Mouse (Mus musculus) neural tube, embryonic 13.5 days (tissue): ENCODE measurements around the gene Gm20388. TPM values are rescaled to one million over a fixed set of nuclear protein-coding genes. Genes with fewer than 3 reads are reported as not detected.

Source experiments
- ATAC-seq: fragments of 200-750 bp; cut with Nextera tagmentation; 2 replicates; pipeline ENCODE4 v1.8.0; 2017; ENCODE audit warnings: low read depth, mild to moderate bottlenecking, moderate TSS enrichment, moderate library complexity
- H3K27ac ChIP-seq: fragments of 300-500 bp; sonication (generic); replicated peaks from 2 replicates; pipeline ENCODE4 v1.5.1; 2015; ENCODE audit warnings: moderate library complexity, mild to moderate bottlenecking, inconsistent platforms
- H3K27me3 ChIP-seq: fragments of 300-500 bp; sonication (generic); 2 replicates; pipeline ENCODE4 v1.6.1; 2015; ENCODE audit warnings: mild to moderate bottlenecking, inconsistent platforms
- H3K36me3 ChIP-seq: fragments of 300-500 bp; sonication (generic); 2 replicates; pipeline ENCODE4 v1.6.1; 2015; ENCODE audit warnings: mild to moderate bottlenecking, inconsistent platforms
- H3K4me1 ChIP-seq: fragments of 300-500 bp; sonication (generic); replicated peaks from 2 replicates; pipeline ENCODE4 v1.6.1; 2015; ENCODE audit warnings: inconsistent platforms
- H3K4me2 ChIP-seq: fragments of 300-500 bp; sonication (generic); 2 replicates; pipeline ENCODE4 v1.6.1; 2015; ENCODE audit warnings: inconsistent platforms, mild to moderate bottlenecking, moderate library complexity
- H3K4me3 ChIP-seq: fragments of 300-500 bp; sonication (generic); 2 replicates; pipeline ENCODE4 v1.5.1; 2015; ENCODE audit warnings: mild to moderate bottlenecking, inconsistent platforms
- H3K9ac ChIP-seq: fragments of 300-500 bp; sonication (generic); 2 replicates; pipeline ENCODE4 v1.6.1; 2015; ENCODE audit warnings: moderate library complexity, mild to moderate bottlenecking, inconsistent platforms
- H3K9me3 ChIP-seq: fragments of 300-500 bp; sonication (generic); 2 replicates; pipeline ENCODE4 v1.6.1; 2016; ENCODE audit warnings: inconsistent platforms
- WGBS: fragments of 180-500 bp; shearing (Covaris S2); methylation state at CpG from one replicate; pipeline ENCODE4 v1.1.7; 2015; 5-methylcytosine and 5-hydroxymethylcytosine counted together
- polyA plus RNA-seq: library from polyadenylated mRNA; unstranded; fragments of >200 nt; fragmentation: Nextera tagmentation; extraction: Ambion mirVana; gene quantifications from 2 replicates; pipeline ENCODE4 v1.2.1, GENCODE M21; 2015

Gene Gm20388
- polyA plus RNA-seq, 1 experiment from 2014 or later = 0.27 TPM

- whole genome bisulfite sequencing = 81% methylated on average over 6 of the region's 6 CpGs
- Histone ChIP-seq H3K36me3 (peaks cover 7% of the 10 kb centered on the region; the same call in 1 of the 2 replicates), H3K4me3 (no peak overlapping the region), H3K9ac (no peak overlapping the region), H3K4me2 (no peak overlapping the region), H3K27ac (no peak overlapping the region), H3K4me1 (peaks cover 46% of the 10 kb centered on the region), H3K27me3 (no peaks in the 10 kb centered on the region), H3K9me3 (no peaks in the 10 kb centered on the region)
- ATAC-seq = no peak
Observed at GRCm38 (mm10) chr8:120664566-120664965, 753.9 kb downstream of the Gm20388 start.

DNA sequence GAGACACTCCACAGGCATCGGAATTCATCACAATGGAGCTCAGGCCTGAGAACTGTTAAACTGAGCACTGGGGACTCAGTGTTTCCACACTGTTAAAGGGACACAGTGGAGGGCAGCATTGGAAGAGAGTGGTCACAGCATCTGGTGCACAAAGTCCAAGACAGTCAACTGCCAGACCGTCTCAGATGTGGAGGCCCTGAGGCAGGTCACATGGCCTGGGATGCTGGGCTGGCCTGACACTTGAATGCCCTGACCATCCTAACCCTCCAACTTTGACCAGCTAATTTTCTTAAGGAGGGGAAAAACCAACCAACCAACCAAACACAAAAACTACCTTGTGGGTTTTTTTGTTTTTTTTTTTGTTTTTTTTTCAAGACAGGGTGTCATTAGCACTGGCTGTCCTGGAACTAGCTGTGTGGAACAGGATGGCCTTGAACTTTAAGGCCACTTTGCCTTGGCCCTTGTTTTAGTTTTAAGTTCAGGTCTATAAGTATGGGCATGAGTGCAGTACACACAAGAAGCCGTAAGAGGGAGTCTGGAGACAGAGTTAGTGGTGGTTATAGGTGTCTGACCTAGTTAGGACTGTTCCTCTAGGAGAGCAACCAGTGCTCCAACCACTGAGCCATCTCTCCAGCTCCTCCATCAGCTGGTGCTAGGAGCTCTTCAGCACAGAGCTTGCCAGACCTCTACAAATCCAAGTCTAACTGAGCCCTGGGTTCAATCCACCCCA lies 755.2 kb downstream of the Gm20388 start:
- H3K4me3 ChIP-seq = peak overlapping the region; percentile 95; the same call in 1 of the 2 replicates
- peak overlapping the region; percentile 88; the same call in 1 of the 2 replicates for H3K9ac ChIP-seq
- H3K4me1 ChIP-seq = peaks cover 59% of the 10 kb centered on the region
- H3K9me3 ChIP-seq = no peaks in the 10 kb centered on the region
- peak overlapping the region; percentile 93 for H3K4me2 ChIP-seq
- no peaks in the 10 kb centered on the region for H3K27me3 ChIP-seq
- 77% methylated on average over 3 of the region's 3 CpGs for WGBS
- 0 out of 2 replicates have a peak overlapping the region, but pooled peaks have one; percentile 13 for H3K27ac ChIP-seq
- peaks cover 13% of the 10 kb centered on the region for H3K36me3 ChIP-seq
- ATAC-seq = no peak

- Histone ChIP-seq H3K4me3 (peak overlapping the region; percentile 95), H3K9me3 (no peaks in the 10 kb centered on the region), H3K4me2 (peak overlapping the region; percentile 93), H3K4me1 (peaks cover 69% of the 10 kb centered on the region), H3K36me3 (peaks cover 23% of the 10 kb centered on the region), H3K27me3 (no peaks in the 10 kb centered on the region), H3K27ac (0 out of 2 replicates have a peak overlapping the region, but pooled peaks have one; percentile 89), H3K9ac (peak overlapping the region; percentile 88)
- no peak for ATAC-seq
- 2% methylated on average over 17 of the region's 17 CpGs for WGBS
Observed at GRCm38 (mm10) chr8:120666807-120667470, 756.3 kb downstream of the Gm20388 start.

- Histone ChIP-seq H3K27ac (peak within 1 kb of the TSS; percentile 89), H3K9me3 (no peaks in the 10 kb centered on the region), H3K4me1 (peaks cover 69% of the 10 kb centered on the region), H3K9ac (peak within 1 kb of the TSS; percentile 88), H3K27me3 (no peaks in the 10 kb centered on the region), H3K36me3 (peaks cover 31% of the 10 kb centered on the region), H3K4me2 (peak within 1 kb of the TSS; percentile 93), H3K4me3 (peak within 1 kb of the TSS; percentile 95)
- ATAC-seq = peak; percentile 91
- WGBS = under 1% methylated on average over 105 of the region's 105 CpGs
Observed at GRCm38 (mm10) chr8:120667561-120668373, 757.1 kb downstream of the Gm20388 start, which contains the start of the genes Gm27021 and Cox4i1. Gene Gm27021, minus strand, starts transcription at chr8:120668079. Gene Cox4i1, plus strand, starts transcription at chr8:120668222.

GRCm38 (mm10) chr8:120668374-120668905 lies 757.8 kb downstream of the Gm20388 start, which contains the start of gene Emc8:
Gene Emc8, minus strand, starts transcription at chr8:120668573.
- Histone ChIP-seq H3K4me1 (peaks cover 69% of the 10 kb centered on the region), H3K4me2 (peak within 1 kb of the TSS; percentile 93), H3K36me3 (peaks cover 38% of the 10 kb centered on the region), H3K27me3 (no peaks in the 10 kb centered on the region), H3K27ac (peak within 1 kb of the TSS; percentile 89), H3K9me3 (no peaks in the 10 kb centered on the region), H3K4me3 (peak within 1 kb of the TSS; percentile 95), H3K9ac (peak within 1 kb of the TSS; percentile 88)
- WGBS = 1% methylated on average over 40 of the region's 51 CpGs
- peak; percentile 3; the same call in 1 of the 2 replicates for ATAC-seq

DNA sequence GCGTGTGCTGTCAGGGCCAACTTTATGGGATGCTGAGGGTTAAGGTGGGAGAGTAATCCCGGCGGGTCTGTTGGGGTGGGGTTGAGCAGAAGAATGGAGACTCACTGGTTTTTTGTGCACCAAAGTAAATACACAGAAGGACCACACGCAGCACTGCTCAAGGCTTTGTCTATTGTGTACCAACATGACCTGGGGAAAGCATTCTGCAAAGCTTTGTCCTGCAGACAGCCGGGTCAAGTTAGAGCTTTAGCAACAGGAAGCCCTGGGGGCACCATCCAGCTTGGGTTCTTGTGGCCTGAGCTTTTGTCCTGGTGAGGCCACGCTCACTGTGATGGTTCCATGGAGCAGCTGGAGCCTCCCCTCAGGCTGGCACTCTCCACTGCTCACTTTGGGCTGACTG lies 761.1 kb downstream of the Gm20388 start:
- WGBS = 44% methylated on average over 6 of the region's 6 CpGs
- Histone ChIP-seq H3K27ac (no peak overlapping the region), H3K9me3 (no peaks in the 10 kb centered on the region), H3K9ac (no peak overlapping the region), H3K36me3 (peaks cover 46% of the 10 kb centered on the region), H3K4me1 (peaks cover 38% of the 10 kb centered on the region), H3K27me3 (no peaks in the 10 kb centered on the region), H3K4me2 (no peak overlapping the region), H3K4me3 (no peak overlapping the region)
- no peak for ATAC-seq

DNA sequence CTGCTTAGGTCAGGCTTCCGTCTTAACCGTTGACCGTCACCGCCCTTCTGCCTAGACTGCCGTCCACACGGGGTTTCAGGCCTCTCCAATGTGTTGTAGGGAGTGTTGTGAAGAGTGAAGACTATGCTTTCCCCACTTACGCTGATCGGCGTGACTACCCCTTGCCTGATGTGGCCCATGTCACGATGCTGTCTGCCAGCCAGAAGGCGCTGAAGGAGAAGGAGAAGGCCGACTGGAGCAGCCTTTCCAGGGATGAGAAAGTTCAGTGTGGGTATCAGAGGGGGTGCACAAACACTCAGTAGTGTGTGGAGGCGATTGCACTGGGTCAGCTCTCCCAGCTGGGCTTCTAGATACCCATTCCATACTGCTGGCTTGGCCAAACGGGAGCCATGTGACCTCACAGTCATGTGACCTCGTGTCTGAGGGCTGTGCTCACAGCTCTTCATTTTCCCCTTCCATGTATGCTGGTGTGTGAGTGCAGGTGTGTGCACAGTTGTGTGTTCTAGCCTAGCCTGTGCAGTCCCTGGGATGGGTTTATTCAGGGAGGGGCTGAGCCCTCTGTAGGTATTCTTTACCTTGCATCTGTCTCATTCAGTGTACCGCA lies 762.1 kb downstream of the Gm20388 start:
- Histone ChIP-seq H3K36me3 (peaks cover 46% of the 10 kb centered on the region), H3K9me3 (no peaks in the 10 kb centered on the region), H3K4me2 (no peak overlapping the region), H3K4me3 (no peak overlapping the region), H3K27me3 (no peaks in the 10 kb centered on the region), H3K9ac (no peak overlapping the region), H3K27ac (no peak overlapping the region), H3K4me1 (peaks cover 33% of the 10 kb centered on the region)
- no peak for ATAC-seq
- WGBS = 93% methylated on average over 16 of the region's 16 CpGs

GRCm38 (mm10) chr8:120673298-120673697 lies 762.7 kb downstream of the Gm20388 start:
- H3K36me3 ChIP-seq = peaks cover 46% of the 10 kb centered on the region
- 89% methylated on average over 7 of the region's 7 CpGs for WGBS
- no peaks in the 10 kb centered on the region for H3K9me3 ChIP-seq
- H3K27me3 ChIP-seq = no peaks in the 10 kb centered on the region
- H3K27ac ChIP-seq = no peak overlapping the region
- H3K9ac ChIP-seq = no peak overlapping the region
- no peak overlapping the region for H3K4me2 ChIP-seq
- no peak for ATAC-seq
- H3K4me3 ChIP-seq = no peak overlapping the region
- H3K4me1 ChIP-seq = peaks cover 33% of the 10 kb centered on the region

DNA sequence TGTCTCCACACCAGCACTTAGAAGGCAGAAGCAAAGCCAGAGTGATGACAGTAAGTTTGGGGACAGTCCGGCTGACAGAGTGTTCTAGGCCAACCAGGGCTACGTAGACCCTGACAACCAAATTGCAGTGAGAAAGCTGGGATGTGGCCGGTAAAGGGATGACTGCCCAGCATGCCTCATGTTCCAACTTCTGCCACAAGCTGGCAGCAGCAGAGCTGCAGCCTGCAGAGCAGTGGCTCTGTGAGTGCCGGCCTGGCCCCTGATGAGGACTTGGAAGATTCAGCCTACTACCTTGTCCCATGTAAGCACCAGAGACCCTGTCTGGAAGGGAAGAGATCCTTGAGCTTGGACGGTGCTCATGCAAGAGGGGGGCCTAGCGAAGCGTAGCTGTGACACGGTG lies 765.1 kb downstream of the Gm20388 start:
- Histone ChIP-seq H3K27ac (no peak overlapping the region), H3K36me3 (peaks cover 35% of the 10 kb centered on the region)
- no peak for ATAC-seq

GRCm38 (mm10) chr8:120678447-120678846 lies 767.8 kb downstream of the Gm20388 start:
- H3K36me3 ChIP-seq = peaks cover 9% of the 10 kb centered on the region
- no peaks in the 10 kb centered on the region for H3K27me3 ChIP-seq
- H3K4me2 ChIP-seq = no peak overlapping the region
- H3K4me3 ChIP-seq = no peak overlapping the region
- WGBS = 15% methylated on average over 10 of the region's 10 CpGs
- ATAC-seq = 0 out of 2 replicates have a peak, but pooled peaks have one; percentile 44
- H3K9ac ChIP-seq = no peak overlapping the region
- no peaks in the 10 kb centered on the region for H3K9me3 ChIP-seq
- H3K27ac ChIP-seq = no peak overlapping the region
- 0 out of 2 replicates have a peak, but pooled peaks cover 1% of the 10 kb centered on the region for H3K4me1 ChIP-seq

More for the DNA sequence above, 765.1 kb downstream of the Gm20388 start:
- Histone ChIP-seq H3K4me1 (peaks cover 12% of the 10 kb centered on the region; the same call in 1 of the 2 replicates), H3K4me2 (no peak overlapping the region), H3K27me3 (no peaks in the 10 kb centered on the region), H3K9ac (no peak overlapping the region), H3K4me3 (no peak overlapping the region), H3K9me3 (no peaks in the 10 kb centered on the region)
- 73% methylated on average over 8 of the region's 8 CpGs for WGBS
